Mouse (Mus musculus) layer of hippocampus, adult 18-20 months (tissue): ENCODE data around the gene Olfr1249. TPM values are rescaled to one million over a fixed set of nuclear protein-coding genes. Genes with fewer than 3 reads are reported as not detected.
"Not testable (repeated sequence)": the region's sequence is repeated elsewhere in the genome, so short reads cannot be mapped to it uniquely, and the experiment has no call there.

Source experiments
- DNase-seq, 2 experiments: peaks; one replicate each; pipeline ENCODE4 v3.0.0; 2022; ENCODE audit warnings: low spot score in 2 of 2
- long read RNA-seq: library from polyadenylated mRNA; stranded (forward); transcript quantifications from one replicate; pipeline ENCODE4 v2.0.0, GENCODE M21; 2021
- total RNA-seq, 2 experiments: library from RNA; stranded (reverse); gene quantifications; 2 replicates each; pipeline ENCODE4 v1.2.3; 2021

The Olfr1249 gene
- not detected for total RNA-seq
- long read RNA-seq: 0 reads

DNA sequence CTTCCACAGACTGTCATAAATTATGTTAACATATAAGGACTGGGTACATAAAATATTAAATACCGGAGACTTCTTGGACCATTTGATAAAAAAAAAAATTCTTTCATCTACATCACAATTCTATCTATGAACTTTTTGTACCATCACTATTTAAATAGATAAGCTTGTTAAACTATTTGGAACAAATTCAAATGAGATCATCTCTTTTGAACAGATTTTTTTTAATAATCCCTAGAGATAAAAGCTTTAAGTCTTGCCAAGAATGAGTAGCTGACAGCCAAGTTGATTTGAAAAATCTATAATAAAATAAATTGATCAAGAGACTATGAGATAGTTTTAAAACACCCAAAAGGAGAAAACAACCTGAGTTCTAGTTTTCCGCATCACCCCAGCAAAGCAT, at the start of gene Olfr1249:
TSS of gene Olfr1249 (minus strand) at position 101 of the 400 bp plus-strand sequence.
- DNase-seq: no peak

GRCm38 (mm10) chr2:89671836-89672235, 37.1 kb upstream of the Olfr1249 start, which contains the start of gene Olfr1251:
Olfr1251 (minus strand) TSS chr2:89671936.
- no peak for DNase-seq

DNA sequence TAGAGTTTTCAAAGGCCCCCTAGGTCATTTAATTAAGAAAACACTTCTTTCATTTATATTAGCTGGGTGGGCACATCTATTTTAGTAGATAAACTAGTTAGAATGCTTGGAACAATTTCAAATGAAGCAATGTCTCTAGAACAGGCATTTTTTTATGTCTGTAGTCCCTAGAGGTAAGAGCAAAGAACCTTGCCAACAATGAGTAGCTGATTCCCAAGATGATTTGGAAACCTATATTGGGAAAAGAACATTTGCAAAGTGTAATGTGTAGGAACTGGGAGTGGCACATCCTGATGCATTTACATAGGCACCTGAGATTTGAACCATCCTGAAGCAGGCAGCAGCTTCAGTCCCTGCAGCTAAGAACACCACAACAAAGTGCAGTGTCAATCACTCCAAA, 26.6 kb upstream of the Olfr1249 start, which contains the start of gene Olfr1250:
TSS of gene Olfr1250 (minus strand) at position 101 of the 400 bp plus-strand sequence.
- no peak for DNase-seq

- DNase-seq: not testable (repeated sequence)
Measured at GRCm38 (mm10) chr2:89618145-89618544, 16.6 kb downstream of the Olfr1249 start, which contains the start of gene Olfr1248. Olfr1248 (minus strand) TSS chr2:89618245.

GRCm38 (mm10) chr2:89614030-89614429, 20.8 kb downstream of the Olfr1249 start, which contains the start of gene Olfr1247:
Olfr1247 (minus strand) TSS chr2:89614130.
- DNase-seq: no peak

GRCm38 (mm10) chr2:89593057-89593456, 41.7 kb downstream of the Olfr1249 start, which contains the start of gene Olfr1246:
Olfr1246 (minus strand) TSS chr2:89593157.
- no peak for DNase-seq

Other genes starting within 250 kb of the Olfr1249 start
- not detected for gene Olfr1238, start 225.3 kb downstream of the Olfr1249 start, total RNA-seq
- not detected for gene Olfr1239, start 214.6 kb downstream of the Olfr1249 start, total RNA-seq
- gene Olfr1240, start 192.0 kb downstream of the Olfr1249 start, total RNA-seq: not detected
- not detected for gene Olfr1241, start 147.9 kb downstream of the Olfr1249 start, total RNA-seq
- gene Olfr1242, start 136.6 kb downstream of the Olfr1249 start, total RNA-seq: not detected
- gene Olfr1243, start 103.5 kb downstream of the Olfr1249 start, total RNA-seq: not detected
- not detected for gene Olfr1245, start 56.5 kb downstream of the Olfr1249 start, total RNA-seq
- gene Olfr1246, start 41.8 kb downstream of the Olfr1249 start, total RNA-seq: not detected
- gene Olfr1247, start 20.9 kb downstream of the Olfr1249 start, total RNA-seq: not detected
- gene Olfr1248, start 16.7 kb downstream of the Olfr1249 start, total RNA-seq: not detected
- gene Olfr1250, start 26.5 kb upstream of the Olfr1249 start, total RNA-seq: not detected
- not detected for gene Olfr1251, start 37.0 kb upstream of the Olfr1249 start, total RNA-seq
- not detected for gene Olfr1252, start 90.0 kb upstream of the Olfr1249 start, total RNA-seq
- gene Olfr1253, start 122.1 kb upstream of the Olfr1249 start, total RNA-seq: not detected
- not detected for gene Olfr1254, start 158.6 kb upstream of the Olfr1249 start, total RNA-seq
- not detected for gene Olfr1255, start 177.1 kb upstream of the Olfr1249 start, total RNA-seq
- not detected for gene Olfr1256, start 206.6 kb upstream of the Olfr1249 start, total RNA-seq
- gene Olfr48, start 213.2 kb upstream of the Olfr1249 start, total RNA-seq: not detected
- gene Olfr1257, start 243.5 kb upstream of the Olfr1249 start, total RNA-seq: not detected